ENCODE assay signal across 10 mouse cellular contexts in genomic region chr4:103314526-103314910, GRCm38 (mm10). TPM values are rescaled to one million over a fixed set of nuclear protein-coding genes. Genes with fewer than 3 reads are reported as not detected.
DNase-seq lines count a peak whose midpoint lies in the region; ATAC-seq lines count a peak whose summit lies in the region.
"Had no signal": no experiment of that assay in that cellular context is flagged by ENCODE, and none has a peak within 500 bp of the region (broad histone marks: within the 10 kb centered on the region; RNA-seq: fewer than 3 reads in every experiment).

No protein-coding gene starts in this region.

- 49% methylated on average over 3 of the region's 3 CpGs for WGBS in embryonic facial prominence, embryonic 11.5 days
- WGBS in hindbrain, embryonic 16.5 days, result 28% methylated on average over 3 of the region's 3 CpGs

- peak overlapping the region; percentile 63 for H3K4me3 ChIP-seq in embryonic facial prominence, embryonic 11.5 days (ENCODE audit: low read depth, low read length)
- H3K4me3 ChIP-seq in hindbrain, embryonic 16.5 days (ENCODE audit: low read length), result peak overlapping the region; percentile 78

- H3K9me3 ChIP-seq in embryonic facial prominence, embryonic 11.5 days (replicated peaks; ENCODE audit: control insufficient read depth, low read length), result no peaks in the 10 kb centered on the region
- H3K9me3 ChIP-seq in hindbrain, embryonic 16.5 days (ENCODE audit: control insufficient read depth, low read length), result no peaks in the 10 kb centered on the region

- no peak overlapping the region; the same call in 1 of the 2 replicates for H3K4me2 ChIP-seq in embryonic facial prominence, embryonic 11.5 days (ENCODE audit: low read depth, low read length)
- H3K4me2 ChIP-seq in hindbrain, embryonic 16.5 days (ENCODE audit: low read length), result peak overlapping the region; percentile 59

- DNase-seq in gastrocnemius, adult 18-20 months (ENCODE audit: low spot score), result peak; percentile 6
- no peak for DNase-seq in gastrocnemius, postnatal 36 days
- DNase-seq in embryonic facial prominence, embryonic 11.5 days (ENCODE audit: low spot score), result no peak
- DNase-seq in lung, postnatal 4 days, result peak; percentile 25 to 56
- DNase-seq in cerebellum, adult 9-10 months, result no peak
- DNase-seq in cerebellum, adult 11 months, result no peak
- no peak for DNase-seq in thymus, postnatal 4 days

- ATAC-seq in embryonic facial prominence, embryonic 11.5 days (replicated peaks; ENCODE audit: insufficient number of reproducible peaks, low FRiP score, low TSS enrichment, low read depth), result no peak
- no peak for ATAC-seq in hindbrain, embryonic 16.5 days

- intact Hi-C loops in gastrocnemius, postnatal 36 days (cut with DNase I), result no loop called here

- H3K27ac ChIP-seq in embryonic facial prominence, embryonic 11.5 days (replicated peaks; ENCODE audit: low read depth, low read length), result no peak overlapping the region
- H3K27ac ChIP-seq in hindbrain, embryonic 16.5 days (ENCODE audit: low read depth, low read length), result peak overlapping the region; percentile 97

- no peaks in the 10 kb centered on the region for H3K36me3 ChIP-seq in embryonic facial prominence, embryonic 11.5 days (replicated peaks; ENCODE audit: control insufficient read depth, insufficient read depth, low read depth, low read length)
- H3K36me3 ChIP-seq in hindbrain, embryonic 16.5 days (ENCODE audit: control insufficient read depth, insufficient read depth, low read length), result no peaks in the 10 kb centered on the region

- no peaks in the 10 kb centered on the region for H3K4me1 ChIP-seq in embryonic facial prominence, embryonic 11.5 days (ENCODE audit: control insufficient read depth, insufficient read depth, low read length)
- H3K4me1 ChIP-seq in hindbrain, embryonic 16.5 days (ENCODE audit: control insufficient read depth, insufficient read depth, low read depth, low read length), result peaks cover 8% of the 10 kb centered on the region; the same call in 1 of the 2 replicates

- H3K9ac ChIP-seq in embryonic facial prominence, embryonic 11.5 days (replicated peaks; ENCODE audit: low read length), result no peak overlapping the region
- H3K9ac ChIP-seq in hindbrain, embryonic 16.5 days (ENCODE audit: low read depth, low read length), result no peak overlapping the region

- H3K27me3 ChIP-seq in embryonic facial prominence, embryonic 11.5 days (ENCODE audit: control insufficient read depth, insufficient read depth, low read length), result no peaks in the 10 kb centered on the region
- H3K27me3 ChIP-seq in hindbrain, embryonic 16.5 days (replicated peaks; ENCODE audit: control insufficient read depth, insufficient read depth, low read length), result no peaks in the 10 kb centered on the region

RNA-seq across cellular contexts. Expression of gene Oma1, which starts 0.9 kb away (rescaled TPM):
- 10 to 100 TPM; 25.6 to 29.0 TPM for total RNA-seq in gastrocnemius, adult 18-20 months (2021)
- 10 to 100 TPM; 24.1 to 24.2 TPM for total RNA-seq in gastrocnemius, postnatal 36 days (2021)
- polyA plus RNA-seq in embryonic facial prominence, embryonic 11.5 days (2014; fragmentation: Nextera tagmentation; extraction: Ambion mirVana), result 18.8 and 18.9 TPM in 2 replicates
- 9.3 and 10.9 TPM in 2 replicates for polyA plus RNA-seq in hindbrain, embryonic 16.5 days (2015; fragmentation: Nextera tagmentation; extraction: Ambion mirVana)

RNA-seq across cellular contexts. Expression of gene 4921539E11Rik, which starts 23.9 kb away (rescaled TPM):
- not detected for total RNA-seq in gastrocnemius, adult 18-20 months (2021)
- not detected for total RNA-seq in gastrocnemius, postnatal 36 days (2021)
- polyA plus RNA-seq in embryonic facial prominence, embryonic 11.5 days (2014; fragmentation: Nextera tagmentation; extraction: Ambion mirVana), result not detected in 2 replicates
- not detected in 2 replicates for polyA plus RNA-seq in hindbrain, embryonic 16.5 days (2015; fragmentation: Nextera tagmentation; extraction: Ambion mirVana)
- total RNA-seq: ES-E14; layer of hippocampus, adult 18-20 months had no signal

Comparison
In these comparisons a context has a peak if more than half of its experiments do, and no peak if none do; other contexts are left out.
1. DNase-seq: peak in gastrocnemius, adult 18-20 months (single experiment) and lung, postnatal 4 days (2 of 2); none in gastrocnemius, postnatal 36 days (0 of 2), embryonic facial prominence, embryonic 11.5 days (single experiment), cerebellum, adult 9-10 months (single experiment), cerebellum, adult 11 months (single experiment) and thymus, postnatal 4 days (single experiment).